Mouse (Mus musculus) kidney, embryonic 14.5 days (tissue): Measurements from ENCODE around the gene Gramd1b. TPM values are rescaled to one million over a fixed set of nuclear protein-coding genes. Genes with fewer than 3 reads are reported as not detected.

Experiments
- ATAC-seq: fragments of 200-750 bp; cut with Nextera tagmentation; 2 replicates; pipeline ENCODE4 v1.8.0; 2017; ENCODE audit warnings: moderate number of reproducible peaks, mild to moderate bottlenecking, moderate TSS enrichment, moderate library complexity; ENCODE audit not compliant: low FRiP score, low TSS enrichment
- H3K27ac ChIP-seq: fragments of 300-500 bp; sonication (generic); 2 replicates; pipeline ENCODE4 v1.5.1; 2014; ENCODE audit warnings: low read depth, mild to moderate bottlenecking, low read length, moderate library complexity, mixed read lengths
- H3K27me3 ChIP-seq: fragments of 300-500 bp; sonication (generic); 2 replicates; pipeline ENCODE4 v1.6.1; 2014; ENCODE audit warnings: mild to moderate bottlenecking, low read length; ENCODE audit not compliant: control insufficient read depth, insufficient read depth
- H3K36me3 ChIP-seq: fragments of 300-500 bp; sonication (generic); 2 replicates; pipeline ENCODE4 v1.6.1; 2014; ENCODE audit warnings: low read length, mixed read lengths; ENCODE audit not compliant: control insufficient read depth, insufficient read depth
- H3K4me1 ChIP-seq: fragments of 300-500 bp; sonication (generic); 2 replicates; pipeline ENCODE4 v1.6.1; 2014; ENCODE audit warnings: low read length, mixed read lengths; ENCODE audit not compliant: control insufficient read depth, insufficient read depth
- H3K4me2 ChIP-seq: fragments of 300-500 bp; sonication (generic); replicated peaks from 2 replicates; pipeline ENCODE4 v1.6.1; 2014; ENCODE audit warnings: low read depth, mild to moderate bottlenecking, low read length
- H3K4me3 ChIP-seq: fragments of 300-500 bp; sonication (generic); 2 replicates; pipeline ENCODE4 v1.5.1; 2014; ENCODE audit warnings: mild to moderate bottlenecking, low read length
- H3K9ac ChIP-seq: fragments of 300-500 bp; sonication (generic); 2 replicates; pipeline ENCODE4 v1.6.1; 2014; ENCODE audit warnings: low read depth, mild to moderate bottlenecking, low read length, moderate library complexity
- H3K9me3 ChIP-seq: fragments of 300-500 bp; sonication (generic); 2 replicates; pipeline ENCODE4 v1.6.1; 2016; ENCODE audit warnings: low read length; ENCODE audit not compliant: control insufficient read depth
- WGBS: fragments of 180-500 bp; shearing (Covaris S2); extraction: QIAGEN DNeasy Blood & Tissue Kit; methylation state at CpG from one replicate; pipeline ENCODE4 v1.1.7; 2014; 5-methylcytosine and 5-hydroxymethylcytosine counted together
- polyA plus RNA-seq: library from polyadenylated mRNA; unstranded; fragments of >200 nt; fragmentation: Nextera tagmentation; extraction: Ambion mirVana; gene quantifications from 2 replicates; pipeline ENCODE4 v1.2.1, GENCODE M21; 2014

Gene Gramd1b
- polyA plus RNA-seq, 1 experiment from 2014 or later: 7.4 TPM

DNA sequence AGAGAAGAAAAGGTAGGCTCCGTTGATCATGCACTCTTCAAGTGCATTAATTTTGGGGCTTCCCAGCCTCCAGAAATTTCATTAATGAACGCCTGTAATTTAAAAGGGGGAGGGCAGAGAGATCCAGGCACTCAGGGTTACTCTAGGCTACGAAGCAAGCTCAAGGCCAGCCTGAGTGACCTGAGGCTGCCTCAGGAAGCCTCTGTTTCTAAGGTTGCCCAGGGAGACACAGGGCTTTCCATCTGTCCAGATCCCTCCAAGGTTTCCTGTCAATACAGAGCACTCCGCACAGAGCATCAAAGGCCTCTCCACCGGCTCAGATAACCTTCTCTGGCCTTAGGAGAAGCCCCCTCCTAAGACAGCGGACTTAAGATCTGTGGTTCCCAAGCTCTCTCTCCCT is 125.4 kb downstream of the Gramd1b start:
- no peak overlapping the region for H3K4me3 ChIP-seq
- no peak overlapping the region for H3K9ac ChIP-seq

DNA sequence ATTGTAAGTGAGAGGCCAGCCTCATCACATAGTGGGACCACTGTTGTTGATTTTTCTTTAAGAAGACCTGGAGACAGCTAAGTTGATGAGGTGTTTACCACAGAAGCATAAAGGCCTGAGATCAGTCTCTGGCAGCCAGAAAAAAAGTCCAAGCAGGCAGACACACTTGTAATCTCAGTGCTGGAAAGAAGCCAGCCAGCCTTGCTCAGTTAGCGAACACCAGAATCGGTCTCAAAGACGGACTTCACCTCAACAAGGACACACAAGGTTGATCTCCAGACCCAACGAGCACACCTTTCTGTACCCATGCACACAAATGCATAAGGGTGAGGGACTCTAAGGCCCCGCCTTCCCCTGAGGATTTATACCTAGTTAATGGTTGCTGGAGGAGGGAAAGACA is 125.9 kb downstream of the Gramd1b start:
- Histone ChIP-seq H3K27ac (no peak overlapping the region; the same call in 1 of the 2 replicates), H3K4me3 (no peak overlapping the region), H3K9ac (no peak overlapping the region), H3K9me3 (no peaks in the 10 kb centered on the region), H3K4me1 (peaks cover 17% of the 10 kb centered on the region), H3K36me3 (no peaks in the 10 kb centered on the region), H3K4me2 (no peak overlapping the region), H3K27me3 (no peaks in the 10 kb centered on the region)
- 49% methylated on average over 5 of the region's 5 CpGs for WGBS
- no peak for ATAC-seq

More for the DNA sequence above, 125.4 kb downstream of the Gramd1b start:
- 46% methylated on average over 6 of the region's 6 CpGs for WGBS
- Histone ChIP-seq H3K4me2 (no peak overlapping the region), H3K36me3 (no peaks in the 10 kb centered on the region), H3K27ac (no peak overlapping the region; the same call in 1 of the 2 replicates), H3K4me1 (peaks cover 17% of the 10 kb centered on the region), H3K27me3 (no peaks in the 10 kb centered on the region), H3K9me3 (no peaks in the 10 kb centered on the region)
- no peak for ATAC-seq

DNA sequence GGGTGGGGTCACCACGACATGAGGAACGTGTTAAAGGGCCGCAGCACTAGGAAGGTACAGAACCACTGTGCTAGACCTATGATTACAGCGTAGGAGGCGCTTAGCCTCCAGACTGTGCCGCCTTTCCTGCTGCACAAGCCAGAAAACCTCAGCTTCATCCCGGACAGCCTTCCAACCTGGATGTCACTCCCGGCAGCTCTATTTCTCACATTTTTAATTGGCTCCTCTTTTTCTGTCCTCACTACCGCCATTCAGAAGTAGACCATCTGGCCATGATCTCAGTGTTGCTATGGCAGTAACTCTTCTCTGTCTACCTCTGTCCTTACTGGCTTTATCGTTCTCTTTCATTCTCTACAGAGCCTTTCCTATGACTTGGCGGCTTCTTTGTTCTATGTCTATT is 126.5 kb downstream of the Gramd1b start:
- H3K27me3 ChIP-seq: no peaks in the 10 kb centered on the region
- no peaks in the 10 kb centered on the region for H3K9me3 ChIP-seq
- no peak overlapping the region for H3K9ac ChIP-seq
- H3K4me3 ChIP-seq: no peak overlapping the region
- no peak overlapping the region for H3K27ac ChIP-seq
- ATAC-seq: no peak
- 82% methylated on average over 11 of the region's 11 CpGs for WGBS
- no peaks in the 10 kb centered on the region for H3K36me3 ChIP-seq
- peaks cover 17% of the 10 kb centered on the region for H3K4me1 ChIP-seq
- H3K4me2 ChIP-seq: no peak overlapping the region

DNA sequence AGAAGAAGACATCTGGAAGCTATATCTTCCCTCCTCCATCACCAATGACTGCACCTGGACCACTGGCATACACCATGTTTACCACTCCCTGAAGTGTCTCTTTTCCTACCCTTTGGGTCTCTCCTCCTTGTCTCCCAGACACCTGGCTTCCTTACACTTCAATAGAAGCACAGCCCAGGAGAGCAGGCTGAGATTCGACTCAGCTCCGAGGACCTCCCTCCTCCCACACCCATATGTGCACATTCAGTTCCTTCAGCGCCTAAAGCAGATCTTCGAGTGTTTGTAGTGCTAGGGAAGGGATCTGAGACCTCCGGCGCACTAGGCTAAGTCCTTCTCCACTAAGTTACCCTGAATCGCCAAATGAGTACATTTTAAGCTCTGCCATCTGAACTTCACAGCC is 127.4 kb downstream of the Gramd1b start:
- ATAC-seq: no peak
- Histone ChIP-seq H3K9ac (no peak overlapping the region), H3K27ac (no peak overlapping the region), H3K9me3 (no peaks in the 10 kb centered on the region), H3K27me3 (no peaks in the 10 kb centered on the region), H3K4me2 (no peak overlapping the region), H3K36me3 (no peaks in the 10 kb centered on the region), H3K4me3 (no peak overlapping the region), H3K4me1 (peaks cover 14% of the 10 kb centered on the region)
- WGBS: 90% methylated on average over 7 of the region's 7 CpGs

DNA sequence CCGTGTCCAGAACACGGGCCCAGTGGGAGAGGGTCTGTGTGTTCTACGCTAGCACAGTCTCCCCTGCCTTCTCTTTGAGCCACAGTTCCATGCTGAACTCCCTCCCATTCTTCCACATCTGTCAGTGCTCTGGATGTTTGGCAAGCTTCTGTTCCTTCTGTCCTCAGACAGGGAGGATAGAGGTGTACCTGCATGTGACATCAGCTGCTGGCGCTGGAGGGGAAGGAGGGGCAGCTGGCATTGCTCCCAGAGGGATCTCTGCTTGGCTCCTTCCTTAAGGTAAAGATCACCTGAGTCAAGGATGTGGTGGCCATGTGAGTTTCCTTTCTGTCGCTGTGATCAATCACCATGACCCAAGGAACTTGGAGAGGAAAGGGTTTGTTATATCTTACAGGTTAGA is 129.4 kb downstream of the Gramd1b start:
- no peak overlapping the region for H3K27ac ChIP-seq
- H3K27me3 ChIP-seq: no peaks in the 10 kb centered on the region
- H3K36me3 ChIP-seq: no peaks in the 10 kb centered on the region
- ATAC-seq: no peak
- no peaks in the 10 kb centered on the region for H3K9me3 ChIP-seq
- no peak overlapping the region for H3K4me3 ChIP-seq
- 86% methylated on average over 5 of the region's 5 CpGs for WGBS
- peaks cover 11% of the 10 kb centered on the region for H3K4me1 ChIP-seq
- no peak overlapping the region for H3K9ac ChIP-seq
- no peak overlapping the region for H3K4me2 ChIP-seq

DNA sequence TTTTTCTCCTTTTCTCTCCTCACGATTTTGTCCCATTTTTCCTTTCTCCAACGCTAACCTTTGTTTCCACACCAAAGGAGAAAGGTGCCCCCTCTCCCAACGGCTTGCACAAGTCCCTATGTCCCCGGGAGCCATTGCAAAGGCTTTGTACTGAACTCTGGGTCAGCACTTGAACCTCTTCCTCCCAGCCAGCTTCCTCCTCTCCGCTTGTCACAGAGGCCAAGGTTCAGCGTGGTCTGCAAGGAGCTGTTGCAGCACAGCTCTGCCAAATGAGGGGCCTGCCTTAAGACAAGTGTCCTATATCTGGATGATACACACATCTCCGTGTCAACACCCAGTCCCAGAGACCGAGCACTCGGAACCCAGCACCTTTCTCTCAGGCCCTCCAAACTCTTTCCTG is 130.3 kb downstream of the Gramd1b start:
- H3K9me3 ChIP-seq: no peaks in the 10 kb centered on the region
- no peak overlapping the region for H3K4me3 ChIP-seq
- 68% methylated on average over 9 of the region's 9 CpGs for WGBS

DNA sequence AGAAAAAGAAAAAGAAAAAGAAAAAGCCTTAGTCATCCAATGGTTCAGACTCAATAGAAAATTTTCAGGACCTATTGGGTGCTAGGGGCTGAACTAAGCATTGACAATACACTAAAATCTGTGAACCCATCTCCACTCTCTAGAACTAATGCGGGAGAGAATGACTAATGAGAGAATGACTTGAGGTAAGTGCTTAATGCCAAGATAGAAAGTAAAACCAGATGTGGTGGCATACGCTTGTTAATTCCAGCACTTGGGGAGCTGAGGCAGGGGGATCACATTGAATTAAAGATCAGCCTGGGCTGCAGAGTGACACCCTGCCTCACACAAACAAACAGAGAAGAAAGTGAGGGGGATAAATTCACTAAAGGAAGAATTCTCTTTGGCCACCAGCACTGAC is 131.0 kb downstream of the Gramd1b start:
- H3K4me1 ChIP-seq: no peaks in the 10 kb centered on the region
- H3K27ac ChIP-seq: no peak overlapping the region
- H3K27me3 ChIP-seq: no peaks in the 10 kb centered on the region
- no peak for ATAC-seq
- WGBS: 90% methylated on average over 2 of the region's 2 CpGs
- H3K36me3 ChIP-seq: no peaks in the 10 kb centered on the region
- H3K9ac ChIP-seq: no peak overlapping the region
- H3K4me2 ChIP-seq: no peak overlapping the region
- no peak overlapping the region for H3K4me3 ChIP-seq
- no peaks in the 10 kb centered on the region for H3K9me3 ChIP-seq

More for the DNA sequence above, 130.3 kb downstream of the Gramd1b start:
- no peak overlapping the region for H3K27ac ChIP-seq
- no peak for ATAC-seq
- no peaks in the 10 kb centered on the region for H3K27me3 ChIP-seq
- H3K4me1 ChIP-seq: peaks cover 4% of the 10 kb centered on the region; the same call in 1 of the 2 replicates
- H3K36me3 ChIP-seq: no peaks in the 10 kb centered on the region
- H3K9ac ChIP-seq: no peak overlapping the region
- no peak overlapping the region for H3K4me2 ChIP-seq

DNA sequence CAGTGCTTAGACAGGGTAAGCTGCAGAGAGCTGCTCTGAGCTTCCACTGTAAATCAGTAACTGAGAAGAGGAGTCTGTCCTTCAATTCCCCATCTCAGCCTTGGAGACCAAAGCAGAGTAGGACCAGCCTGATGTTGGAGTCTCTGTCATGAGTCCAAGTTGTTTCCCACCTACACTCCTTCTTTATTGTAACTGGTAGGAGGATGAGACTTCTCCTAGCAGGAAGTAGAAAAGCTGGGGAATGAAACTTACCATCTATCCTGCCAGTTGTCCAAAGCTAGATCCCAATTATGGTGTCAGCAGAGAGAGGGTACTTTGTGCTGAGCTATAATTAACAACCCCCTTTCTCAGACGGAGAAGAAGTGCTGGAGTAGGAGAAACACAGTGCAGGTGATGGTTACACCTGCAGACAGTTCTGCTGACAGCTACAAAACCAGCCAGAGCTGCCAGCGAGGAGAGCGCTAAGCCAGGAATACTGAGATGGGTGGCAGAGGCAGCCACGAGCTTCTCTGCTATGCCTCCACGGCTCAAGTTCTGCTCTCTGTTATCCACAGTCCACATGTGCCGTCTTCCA is 131.7 kb downstream of the Gramd1b start:
- 88% methylated on average over 6 of the region's 6 CpGs for WGBS
- no peak for ATAC-seq
- Histone ChIP-seq H3K4me3 (no peak overlapping the region), H3K4me2 (no peak overlapping the region), H3K4me1 (no peaks in the 10 kb centered on the region), H3K27ac (no peak overlapping the region), H3K27me3 (no peaks in the 10 kb centered on the region), H3K36me3 (no peaks in the 10 kb centered on the region), H3K9me3 (no peaks in the 10 kb centered on the region), H3K9ac (no peak overlapping the region)

DNA sequence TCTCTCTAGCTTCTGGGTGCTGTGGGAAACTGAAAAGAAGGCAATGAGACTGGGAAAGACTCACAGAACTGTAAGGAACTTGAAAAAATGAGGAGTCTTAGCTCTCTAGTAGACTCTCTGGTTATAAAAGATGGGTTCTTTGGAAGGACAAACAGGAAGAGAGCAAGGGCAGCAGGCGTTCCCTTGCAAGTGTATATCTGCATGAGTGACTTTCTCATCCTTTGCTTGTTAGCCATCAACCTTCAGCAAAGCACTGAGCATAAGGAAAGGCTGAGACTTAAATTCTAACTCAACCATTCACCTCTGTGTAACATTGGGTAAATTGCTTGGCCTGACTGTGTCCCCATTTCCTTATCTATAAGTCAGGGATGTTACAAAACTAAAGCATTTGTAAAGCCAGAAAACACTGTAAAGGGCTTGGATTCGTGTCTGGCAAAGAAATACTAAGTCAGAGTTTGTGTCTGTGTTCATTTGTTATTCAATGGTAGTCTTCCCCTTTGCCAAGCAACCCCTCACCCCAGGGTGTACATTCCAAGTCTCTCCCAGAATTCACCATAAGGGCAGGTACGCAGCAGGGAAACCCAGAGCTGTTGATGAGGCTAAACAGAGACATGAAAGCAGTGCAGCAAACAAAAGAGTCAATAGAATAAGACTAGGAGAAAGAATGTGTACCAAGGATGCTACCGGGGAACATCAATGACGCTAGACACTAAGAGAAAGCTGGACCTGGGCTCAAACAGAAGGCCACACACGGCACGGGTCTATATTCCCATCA is 133.5 kb downstream of the Gramd1b start:
- Histone ChIP-seq H3K4me1 (peaks cover 2% of the 10 kb centered on the region; the same call in 1 of the 2 replicates), H3K9me3 (no peaks in the 10 kb centered on the region), H3K9ac (no peak overlapping the region), H3K36me3 (no peaks in the 10 kb centered on the region), H3K27ac (no peak overlapping the region), H3K27me3 (no peaks in the 10 kb centered on the region), H3K4me2 (no peak overlapping the region), H3K4me3 (no peak overlapping the region)
- 77% methylated on average over 7 of the region's 7 CpGs for WGBS
- no peak for ATAC-seq
